Mouse (Mus musculus): ENCODE measurements around the gene Sec14l1. TPM values are rescaled to one million over a fixed set of nuclear protein-coding genes. Genes with fewer than 3 reads are reported as not detected.

The Sec14l1 gene
- total and polyA plus RNA-seq, 3 experiments: 42.0 to 55.9 TPM; not detected in 1

- peak; percentile 48 for DNase-seq (ENCODE audit: low read depth, low spot score)
- H3K9ac ChIP-seq (ENCODE audit: control insufficient read depth, low read depth, low read length, poor library complexity, severe bottlenecking): no peak overlapping the region
- H3K4me1 ChIP-seq (ENCODE audit: control insufficient read depth in 1 of 2, insufficient read depth in 2 of 2, low read length in 2 of 2): peaks cover 0 to 5% of the 10 kb centered on the region in 2 experiments; a peak in 1 of 4 replicates
- H3K27ac ChIP-seq (ENCODE audit: control insufficient read depth, low read depth, low read length): no peak overlapping the region
- H3K27me3 ChIP-seq (ENCODE audit: control insufficient read depth in 1 of 2, insufficient read depth in 2 of 2, low read length in 2 of 2): peaks cover 1 to 2% of the 10 kb centered on the region in 2 experiments; a peak in 2 of 4 replicates
- no peaks in the 10 kb centered on the region for H3K36me3 ChIP-seq (ENCODE audit: control insufficient read depth in 1 of 2, insufficient read depth in 2 of 2, low read length in 2 of 2)
- TF ChIP-seq JUND (IDR thresholded peaks at IDR 0.05; ENCODE audit: low read depth, low read length) (no peak), SMC3 (IDR thresholded peaks at IDR 0.05; ENCODE audit: low read depth, low read length) (no peak), MAFK (IDR thresholded peaks at IDR 0.05; ENCODE audit: borderline replicate concordance, low read depth, low read length) (no peak), USF1 (IDR thresholded peaks at IDR 0.05; ENCODE audit: low read depth, low read length) (no peak), KAT2A (conservative IDR thresholded peaks at IDR 0.05; ENCODE audit: low read depth, low read length) (no peak), ZNF384 (IDR thresholded peaks at IDR 0.05; ENCODE audit: low read depth, low read length) (no peak), TAL1 (IDR thresholded peaks at IDR 0.05; ENCODE audit: low read length) (no peak), CHD1 (IDR thresholded peaks at IDR 0.05; ENCODE audit: low read depth, low read length) (no peak), MEF2A (IDR thresholded peaks at IDR 0.05; ENCODE audit: extremely low read depth, insufficient replicate concordance, low read depth, low read length, poor library complexity, severe bottlenecking) (no peak), SIN3A (IDR thresholded peaks at IDR 0.05; ENCODE audit: low read length) (no peak), NRF1 (IDR thresholded peaks at IDR 0.05; ENCODE audit: insufficient read depth, low read depth, low read length, poor library complexity, severe bottlenecking) (no peak), E2F4 (IDR thresholded peaks at IDR 0.05; ENCODE audit: borderline replicate concordance, low read depth, low read length) (no peak), ZKSCAN1 (IDR thresholded peaks at IDR 0.05; ENCODE audit: low read depth, low read length) (no peak), MAZ (IDR thresholded peaks at IDR 0.05; ENCODE audit: low read depth, low read length) (no peak), MAX (IDR thresholded peaks at IDR 0.05; ENCODE audit: low read length) (no peak)
- H3K79me2 ChIP-seq (ENCODE audit: control insufficient read depth, insufficient read depth, low read length, poor library complexity): no peaks in the 10 kb centered on the region
- H3K4me3 ChIP-seq (ENCODE audit: control insufficient read depth in 1 of 2, insufficient read depth in 1 of 2, low read depth in 2 of 2, low read length in 2 of 2): no peak overlapping the region
- no peaks in the 10 kb centered on the region for H3K9me3 ChIP-seq (replicated peaks; ENCODE audit: insufficient read depth, low read length)
These were observed 79.5 kb downstream of the Sec14l1 start for GRCm38 (mm10) chr11:117194475-117194937.

GRCm38 (mm10) chr11:117195616-117196015 lies 80.6 kb downstream of the Sec14l1 start:
- H3K9me3 ChIP-seq (replicated peaks; ENCODE audit: insufficient read depth, low read length): no peaks in the 10 kb centered on the region
- H3K27ac ChIP-seq (ENCODE audit: control insufficient read depth, low read depth, low read length): no peak overlapping the region
- TF ChIP-seq GABPA (IDR thresholded peaks at IDR 0.05; ENCODE audit: low read depth, low read length): no peak
- no peak for TF ChIP-seq E2F4 (IDR thresholded peaks at IDR 0.05; ENCODE audit: borderline replicate concordance, low read depth, low read length)
- no peak for TF ChIP-seq POLR2AphosphoS2 (IDR thresholded peaks at IDR 0.05; ENCODE audit: low read length)
- no peak for TF ChIP-seq POLR2AphosphoS5 (IDR thresholded peaks at IDR 0.05; ENCODE audit: borderline replicate concordance, low read depth, low read length)
- TF ChIP-seq NRF1 (IDR thresholded peaks at IDR 0.05; ENCODE audit: insufficient read depth, low read depth, low read length, poor library complexity, severe bottlenecking): no peak
- no peak for TF ChIP-seq CHD2 (IDR thresholded peaks at IDR 0.05; ENCODE audit: low read length)
- no peak for TF ChIP-seq MAX (IDR thresholded peaks at IDR 0.05; ENCODE audit: low read length)
- no peak for TF ChIP-seq MAFK (IDR thresholded peaks at IDR 0.05; ENCODE audit: borderline replicate concordance, low read depth, low read length)
- TF ChIP-seq BHLHE40 (IDR thresholded peaks at IDR 0.05; ENCODE audit: borderline replicate concordance, low read depth, low read length): no peak
- TF ChIP-seq POLR2A (IDR thresholded peaks at IDR 0.05; ENCODE audit: control insufficient read depth in 1 of 2, insufficient read depth in 1 of 2, low read depth in 1 of 2, low read length in 2 of 2, poor library complexity in 1 of 2): no peak
- no peak for TF ChIP-seq HCFC1 (IDR thresholded peaks at IDR 0.05; ENCODE audit: low read depth, low read length)
- no peak for TF ChIP-seq SMC3 (IDR thresholded peaks at IDR 0.05; ENCODE audit: low read depth, low read length)
- no peak for TF ChIP-seq MXI1 (IDR thresholded peaks at IDR 0.05; ENCODE audit: low read depth, low read length)
- no peak for TF ChIP-seq EP300 (IDR thresholded peaks at IDR 0.05; ENCODE audit: low read depth in 1 of 2, low read length in 2 of 2)
- no peak for TF ChIP-seq TBP (IDR thresholded peaks at IDR 0.05; ENCODE audit: low read depth, low read length)
- TF ChIP-seq GATA1 (IDR thresholded peaks at IDR 0.05; ENCODE audit: low read depth, low read length): no peak
- no peak for TF ChIP-seq CTCF (IDR thresholded peaks at IDR 0.05 in 2 of 3, conservative IDR thresholded peaks at IDR 0.05 in 1 of 3; ENCODE audit: control insufficient read depth in 1 of 3, insufficient read depth in 1 of 3, low read depth in 2 of 3, low read length in 3 of 3, poor library complexity in 1 of 3, severe bottlenecking in 1 of 3)
- TF ChIP-seq KAT2A (conservative IDR thresholded peaks at IDR 0.05; ENCODE audit: low read depth, low read length): no peak
- TF ChIP-seq ZNF384 (IDR thresholded peaks at IDR 0.05; ENCODE audit: low read depth, low read length): no peak
- TF ChIP-seq CHD1 (IDR thresholded peaks at IDR 0.05; ENCODE audit: low read depth, low read length): no peak
- no peaks in the 10 kb centered on the region for H3K79me2 ChIP-seq (ENCODE audit: control insufficient read depth, insufficient read depth, low read length, poor library complexity)
- no peak for DNase-seq (ENCODE audit: low read depth, low spot score)
- peaks cover 1 to 2% of the 10 kb centered on the region in 2 experiments; a peak in 2 of 4 replicates for H3K27me3 ChIP-seq (ENCODE audit: control insufficient read depth in 1 of 2, insufficient read depth in 2 of 2, low read length in 2 of 2)
- no peak overlapping the region for H3K9ac ChIP-seq (ENCODE audit: control insufficient read depth, low read depth, low read length, poor library complexity, severe bottlenecking)
- H3K4me3 ChIP-seq (ENCODE audit: control insufficient read depth in 1 of 2, insufficient read depth in 1 of 2, low read depth in 2 of 2, low read length in 2 of 2): no peak overlapping the region
- peaks cover 0 to 5% of the 10 kb centered on the region in 2 experiments; a peak in 1 of 4 replicates for H3K4me1 ChIP-seq (ENCODE audit: control insufficient read depth in 1 of 2, insufficient read depth in 2 of 2, low read length in 2 of 2)
- no peaks in the 10 kb centered on the region for H3K36me3 ChIP-seq (ENCODE audit: control insufficient read depth in 1 of 2, insufficient read depth in 2 of 2, low read length in 2 of 2)

Measured in MEL (cell line).